Mouse (Mus musculus) G1E (cell line): ENCODE results near the gene Tmem121.

Experiments used
- CTCF ChIP-seq: IDR thresholded peaks from 2 replicates; pipeline ENCODE4 v1.5.1; 2012; ENCODE audit warnings: low read depth, low read length, inconsistent platforms, mixed read lengths
- GATA1 ChIP-seq: IDR thresholded peaks from 2 replicates; pipeline ENCODE4 v1.6.1; 2012; ENCODE audit warnings: borderline replicate concordance, low read length, inconsistent platforms, mixed read lengths
- GATA2 ChIP-seq: IDR thresholded peaks from 2 replicates; pipeline ENCODE4 v1.6.1; 2012; ENCODE audit warnings: low read depth, low read length, inconsistent platforms, borderline replicate concordance
- POLR2AphosphoS5 ChIP-seq: IDR thresholded peaks from 2 replicates; pipeline ENCODE4 v1.6.1; 2012; ENCODE audit warnings: low read depth, low read length, inconsistent platforms; ENCODE audit not compliant: insufficient replicate concordance

DNA sequence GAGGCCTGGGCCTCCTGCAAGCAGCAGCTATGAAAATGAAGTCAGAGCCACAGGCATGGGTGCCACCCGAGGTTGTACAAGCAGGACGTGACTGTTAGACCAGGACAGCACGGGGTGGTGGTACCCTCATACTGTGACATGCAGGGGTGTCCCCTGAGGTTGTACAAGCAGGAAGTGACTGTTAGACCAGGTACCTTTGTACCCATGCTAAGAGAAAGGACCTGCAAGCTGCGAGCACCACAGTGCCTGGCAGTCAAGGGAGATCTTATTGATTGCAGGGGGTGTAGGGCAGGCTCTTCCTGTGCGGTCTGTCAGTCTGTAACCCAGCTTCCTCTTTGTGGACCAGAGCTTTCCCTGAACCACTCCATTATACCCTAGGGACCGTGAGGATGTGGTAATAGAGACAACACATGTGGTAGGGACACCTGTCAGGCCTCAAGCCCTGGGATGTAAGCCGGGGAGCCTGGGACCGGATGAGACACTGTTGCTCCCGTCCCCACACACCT lies 17.6 kb upstream of the Tmem121 start:
- TF ChIP-seq CTCF (no peak), GATA1 (no peak), GATA2 (no peak), POLR2AphosphoS5 (no peak)
